Mouse (Mus musculus): Measurements from ENCODE around the gene Zc3hc1. TPM values are rescaled to one million over a fixed set of nuclear protein-coding genes. Genes with fewer than 3 reads are reported as not detected.

Zc3hc1 gene
- polyA plus RNA-seq (2015; fragmentation: Nextera tagmentation; extraction: Ambion mirVana), result 36.0 and 38.9 TPM in 2 replicates

DNA sequence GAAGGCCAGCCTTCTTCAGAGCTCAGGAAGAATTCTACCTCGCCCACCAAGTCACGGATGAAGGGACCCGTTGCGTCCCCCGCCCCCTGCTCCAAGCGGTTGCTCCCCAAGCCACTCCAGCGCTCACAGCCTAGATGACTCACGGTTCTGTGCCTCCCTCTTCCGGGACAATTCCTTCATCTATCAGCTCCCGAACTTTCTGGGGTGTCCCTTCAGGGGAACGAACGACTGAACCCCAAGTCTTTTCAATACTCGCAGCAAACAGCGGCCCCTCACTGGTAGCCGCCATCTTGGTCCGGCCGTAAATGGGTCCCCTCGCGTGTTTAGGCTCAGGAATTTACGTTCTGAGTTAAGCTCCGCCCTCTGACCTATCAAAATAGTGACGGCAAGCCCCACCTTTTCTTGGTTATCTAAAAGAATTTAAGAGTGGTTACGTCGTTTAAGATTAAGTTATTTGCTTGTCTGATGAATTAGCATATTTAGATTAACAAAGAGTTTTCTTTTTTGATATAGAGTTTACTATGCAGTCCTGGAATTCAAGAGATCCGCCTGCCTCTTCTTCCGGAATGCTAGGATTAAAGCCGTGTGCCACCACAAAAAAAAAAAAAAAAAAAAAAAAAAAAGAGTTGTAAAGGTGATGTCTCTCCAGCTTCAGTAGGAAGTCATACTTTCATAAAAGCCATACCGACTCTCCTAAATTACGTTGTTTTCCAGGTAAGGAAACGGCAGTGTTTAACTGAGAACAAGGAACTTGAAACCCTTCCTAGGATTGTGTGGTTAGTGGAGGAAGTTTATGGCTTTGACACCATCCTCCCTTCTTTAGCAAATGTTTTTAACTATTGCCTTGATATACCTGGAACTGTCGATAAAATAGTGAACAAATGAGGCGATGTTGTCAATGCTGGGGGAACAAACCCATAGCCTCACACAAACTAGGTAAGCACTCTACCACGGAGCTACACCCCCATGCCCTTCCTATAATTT, at the start of gene Zc3hc1:
Gene Zc3hc1, minus strand, starts transcription at position 315 of the 984 bp plus-strand sequence.
- Histone ChIP-seq H3K27ac (ENCODE audit: low read length) (peak within 1 kb of the TSS; percentile 52; the same call in 1 of the 2 replicates), H3K4me3 (replicated peaks; ENCODE audit: low read length) (peak within 1 kb of the TSS; percentile 94), H3K27me3 (ENCODE audit: control insufficient read depth, insufficient read depth, low read length) (no peaks in the 10 kb centered on the region), H3K4me2 (ENCODE audit: low read depth, low read length) (peak within 1 kb of the TSS; percentile 58), H3K36me3 (ENCODE audit: control insufficient read depth, insufficient read depth, low read length) (no peaks in the 10 kb centered on the region), H3K4me1 (ENCODE audit: control insufficient read depth, insufficient read depth, low read length) (no peaks in the 10 kb centered on the region), H3K9me3 (replicated peaks; ENCODE audit: control insufficient read depth, low read length) (no peaks in the 10 kb centered on the region), H3K9ac (ENCODE audit: low read length) (peak within 1 kb of the TSS; percentile 87)
- 15% methylated on average over 33 of the region's 33 CpGs for WGBS
- ATAC-seq (ENCODE audit: insufficient read depth, low FRiP score), result peak; percentile 91; the same call in 1 of the 2 replicates

DNA sequence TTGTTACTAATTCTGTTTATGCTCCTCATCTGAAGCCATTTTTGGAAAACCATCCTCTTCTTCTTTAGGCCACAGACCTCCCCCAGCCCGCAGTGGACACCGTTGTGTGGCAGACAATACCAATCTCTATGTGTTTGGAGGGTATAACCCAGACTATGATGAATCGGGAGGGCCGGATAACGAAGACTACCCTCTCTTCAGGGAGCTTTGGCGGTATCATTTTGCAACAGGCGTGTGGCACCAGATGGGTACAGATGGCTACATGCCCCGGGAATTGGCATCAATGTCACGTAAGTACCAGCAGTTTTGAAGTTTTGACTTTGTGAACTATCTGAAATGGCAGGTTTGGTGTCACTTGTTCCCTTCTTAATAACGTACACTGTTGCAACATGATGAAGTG, 48.7 kb upstream of the Zc3hc1 start:
- no peaks in the 10 kb centered on the region for H3K27me3 ChIP-seq (ENCODE audit: control insufficient read depth, insufficient read depth, low read length)
- no peaks in the 10 kb centered on the region for H3K9me3 ChIP-seq (replicated peaks; ENCODE audit: control insufficient read depth, low read length)
- no peak for ATAC-seq (ENCODE audit: insufficient read depth, low FRiP score)
- no peak overlapping the region for H3K4me2 ChIP-seq (ENCODE audit: low read depth, low read length)
- no peak overlapping the region for H3K27ac ChIP-seq (ENCODE audit: low read length)
- no peak overlapping the region for H3K4me3 ChIP-seq (replicated peaks; ENCODE audit: low read length)
- no peaks in the 10 kb centered on the region; the same call in 1 of the 2 replicates for H3K4me1 ChIP-seq (ENCODE audit: control insufficient read depth, insufficient read depth, low read length)
- 94% methylated on average over 10 of the region's 10 CpGs for WGBS
- H3K9ac ChIP-seq (ENCODE audit: low read length), result no peak overlapping the region
- H3K36me3 ChIP-seq (ENCODE audit: control insufficient read depth, insufficient read depth, low read length), result peaks cover 15% of the 10 kb centered on the region; the same call in 1 of the 2 replicates

DNA sequence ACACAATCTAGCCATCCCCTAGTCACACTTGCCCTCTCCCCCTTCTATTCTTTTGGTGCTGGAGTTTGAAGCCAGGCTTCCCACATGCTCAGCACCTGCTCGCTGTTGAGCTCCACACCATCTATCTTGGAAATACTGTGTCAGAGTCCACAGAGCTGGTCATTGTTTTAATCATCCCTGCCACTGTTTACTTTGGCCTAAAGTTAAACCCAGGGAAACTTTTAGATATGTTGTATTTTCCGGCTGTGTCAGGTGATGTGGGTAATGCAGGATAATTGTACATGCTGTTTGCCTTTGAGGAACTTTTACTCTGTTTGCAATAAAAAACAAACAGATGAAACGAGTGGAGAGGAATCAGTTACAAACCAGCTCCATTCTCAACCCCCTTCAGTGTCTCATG, 46.2 kb upstream of the Zc3hc1 start:
- peak overlapping the region; percentile 30; the same call in 1 of the 2 replicates for H3K27ac ChIP-seq (ENCODE audit: low read length)
- H3K9ac ChIP-seq (ENCODE audit: low read length), result no peak overlapping the region
- 31% methylated on average over 3 of the region's 3 CpGs for WGBS
- peaks cover 8% of the 10 kb centered on the region; the same call in 1 of the 2 replicates for H3K36me3 ChIP-seq (ENCODE audit: control insufficient read depth, insufficient read depth, low read length)
- H3K4me1 ChIP-seq (ENCODE audit: control insufficient read depth, insufficient read depth, low read length), result peaks cover 3% of the 10 kb centered on the region
- H3K9me3 ChIP-seq (replicated peaks; ENCODE audit: control insufficient read depth, low read length), result no peaks in the 10 kb centered on the region
- no peak overlapping the region for H3K4me3 ChIP-seq (replicated peaks; ENCODE audit: low read length)
- no peaks in the 10 kb centered on the region for H3K27me3 ChIP-seq (ENCODE audit: control insufficient read depth, insufficient read depth, low read length)
- peak; percentile 47; the same call in 1 of the 2 replicates for ATAC-seq (ENCODE audit: insufficient read depth, low FRiP score)
- H3K4me2 ChIP-seq (ENCODE audit: low read depth, low read length), result no peak overlapping the region

DNA sequence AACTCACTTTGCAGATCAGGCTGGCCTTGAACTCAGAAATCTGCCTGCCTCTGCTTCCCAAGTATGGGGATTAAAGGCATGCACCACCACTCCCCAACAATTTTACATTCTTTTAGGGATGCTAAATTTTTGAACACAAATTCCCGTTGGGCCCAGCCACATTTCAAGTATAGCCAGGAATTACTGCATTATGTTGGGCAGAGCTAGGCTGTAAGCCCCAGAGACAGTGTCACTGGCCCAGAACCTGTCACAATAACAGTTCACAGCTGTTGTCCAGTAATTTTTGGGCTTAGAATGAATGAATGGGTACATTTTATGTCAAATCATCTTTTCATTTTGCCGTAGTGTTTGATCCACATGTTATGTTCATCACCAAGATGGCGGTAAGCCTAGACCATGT, 45.6 kb upstream of the Zc3hc1 start:
- Histone ChIP-seq H3K9ac (ENCODE audit: low read length) (no peak overlapping the region), H3K4me2 (ENCODE audit: low read depth, low read length) (no peak overlapping the region), H3K9me3 (replicated peaks; ENCODE audit: control insufficient read depth, low read length) (no peaks in the 10 kb centered on the region), H3K27me3 (ENCODE audit: control insufficient read depth, insufficient read depth, low read length) (no peaks in the 10 kb centered on the region), H3K36me3 (ENCODE audit: control insufficient read depth, insufficient read depth, low read length) (peaks cover 3% of the 10 kb centered on the region; the same call in 1 of the 2 replicates), H3K27ac (ENCODE audit: low read length) (no peak overlapping the region), H3K4me3 (replicated peaks; ENCODE audit: low read length) (no peak overlapping the region), H3K4me1 (ENCODE audit: control insufficient read depth, insufficient read depth, low read length) (peaks cover 3% of the 10 kb centered on the region)
- 80% methylated on average over 3 of the region's 3 CpGs for WGBS
- ATAC-seq (ENCODE audit: insufficient read depth, low FRiP score), result no peak

DNA sequence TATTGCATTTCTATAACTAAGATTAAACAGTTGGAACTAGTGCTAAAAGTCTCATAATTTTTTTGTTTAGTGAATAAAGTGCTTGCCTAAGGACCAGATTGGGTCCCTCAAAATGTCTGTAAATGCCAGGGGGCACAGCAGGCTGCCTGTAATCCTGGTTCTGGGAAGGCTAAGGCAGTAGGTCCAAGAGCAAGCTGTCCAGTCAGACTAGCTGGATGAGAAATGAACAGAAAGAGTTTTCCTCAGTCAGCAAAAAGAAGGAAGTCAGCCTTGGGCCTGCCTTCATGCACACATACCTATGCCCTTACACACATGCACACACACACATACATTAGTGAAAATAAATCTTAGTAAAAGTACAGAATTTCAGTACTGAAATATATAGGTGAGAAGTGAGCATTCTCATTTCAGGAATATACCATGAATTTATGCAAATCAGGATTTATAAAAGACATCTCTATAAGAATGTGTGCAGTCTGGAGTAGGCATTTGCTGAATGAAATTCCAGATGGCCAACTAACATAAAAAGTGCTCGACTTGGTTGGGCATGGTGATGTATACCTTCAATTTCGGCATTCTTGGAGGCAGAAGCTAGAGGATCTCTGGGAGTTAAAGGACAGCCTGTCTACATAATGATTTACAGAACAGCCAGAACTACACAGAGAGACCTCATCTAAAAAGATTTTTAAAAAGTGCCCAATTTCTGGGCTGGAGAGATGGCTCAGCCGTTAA, 41.8 kb upstream of the Zc3hc1 start:
- H3K27me3 ChIP-seq (ENCODE audit: control insufficient read depth, insufficient read depth, low read length), result no peaks in the 10 kb centered on the region
- no peak overlapping the region for H3K4me3 ChIP-seq (replicated peaks; ENCODE audit: low read length)
- H3K9me3 ChIP-seq (replicated peaks; ENCODE audit: control insufficient read depth, low read length), result no peaks in the 10 kb centered on the region
- peaks cover 3% of the 10 kb centered on the region for H3K4me1 ChIP-seq (ENCODE audit: control insufficient read depth, insufficient read depth, low read length)
- peak; percentile 21; the same call in 1 of the 2 replicates for ATAC-seq (ENCODE audit: insufficient read depth, low FRiP score)
- H3K9ac ChIP-seq (ENCODE audit: low read length), result no peak overlapping the region
- H3K4me2 ChIP-seq (ENCODE audit: low read depth, low read length), result no peak overlapping the region
- H3K27ac ChIP-seq (ENCODE audit: low read length), result peak overlapping the region; percentile 39
- 40% methylated on average over 3 of the region's 3 CpGs for whole genome bisulfite sequencing
- no peaks in the 10 kb centered on the region for H3K36me3 ChIP-seq (ENCODE audit: control insufficient read depth, insufficient read depth, low read length)

DNA sequence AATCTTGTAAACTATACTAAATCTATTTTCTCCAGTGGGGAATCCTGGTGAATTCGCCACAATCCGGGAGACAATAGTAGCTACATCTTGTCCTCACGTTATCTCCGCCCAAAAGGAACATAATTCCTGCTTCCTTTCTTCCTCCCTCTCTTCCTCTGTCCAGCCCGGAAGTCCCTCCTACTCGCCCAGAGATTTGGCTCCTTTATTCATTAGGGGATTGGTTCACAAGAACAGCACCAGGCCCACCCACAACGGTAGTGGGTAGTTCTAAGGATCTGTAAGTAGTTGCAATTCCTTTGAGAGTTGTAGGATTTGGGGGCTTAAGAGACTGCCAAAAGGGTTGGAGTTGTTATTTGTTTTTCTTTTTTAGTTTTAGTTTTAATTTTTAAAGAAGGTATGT, 26.0 kb upstream of the Zc3hc1 start:
- ATAC-seq (ENCODE audit: insufficient read depth, low FRiP score), result no peak
- no peaks in the 10 kb centered on the region; the same call in 1 of the 2 replicates for H3K4me1 ChIP-seq (ENCODE audit: control insufficient read depth, insufficient read depth, low read length)
- H3K9me3 ChIP-seq (replicated peaks; ENCODE audit: control insufficient read depth, low read length), result no peaks in the 10 kb centered on the region
- WGBS, result 86% methylated on average over 7 of the region's 7 CpGs
- no peaks in the 10 kb centered on the region for H3K27me3 ChIP-seq (ENCODE audit: control insufficient read depth, insufficient read depth, low read length)
- H3K27ac ChIP-seq (ENCODE audit: low read length), result no peak overlapping the region
- H3K4me2 ChIP-seq (ENCODE audit: low read depth, low read length), result no peak overlapping the region
- H3K4me3 ChIP-seq (replicated peaks; ENCODE audit: low read length), result no peak overlapping the region
- no peak overlapping the region for H3K9ac ChIP-seq (ENCODE audit: low read length)
- H3K36me3 ChIP-seq (ENCODE audit: control insufficient read depth, insufficient read depth, low read length), result no peaks in the 10 kb centered on the region

DNA sequence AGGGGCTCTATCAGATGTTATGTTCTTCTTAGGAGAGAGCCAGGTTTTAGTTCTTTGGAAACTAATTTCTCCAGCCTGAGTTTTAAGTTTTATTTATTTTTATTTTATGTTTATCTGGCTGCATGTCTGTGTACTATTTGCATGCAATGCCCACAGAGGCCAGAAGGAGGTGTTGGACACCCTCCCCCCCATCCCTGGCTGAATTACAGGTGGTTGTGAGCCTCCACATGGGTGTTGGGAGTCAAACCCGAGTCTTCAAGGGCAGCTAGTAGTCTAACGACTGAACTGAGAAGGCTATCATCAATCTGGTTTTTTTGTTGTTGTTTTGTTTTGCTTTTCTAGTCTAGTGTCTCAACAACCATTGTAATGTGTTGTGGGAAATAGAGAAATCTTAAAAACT, 25.3 kb upstream of the Zc3hc1 start:
- ATAC-seq (ENCODE audit: insufficient read depth, low FRiP score), result no peak
- Histone ChIP-seq H3K4me3 (replicated peaks; ENCODE audit: low read length) (no peak overlapping the region), H3K9ac (ENCODE audit: low read length) (no peak overlapping the region), H3K4me2 (ENCODE audit: low read depth, low read length) (no peak overlapping the region), H3K27me3 (ENCODE audit: control insufficient read depth, insufficient read depth, low read length) (no peaks in the 10 kb centered on the region), H3K9me3 (replicated peaks; ENCODE audit: control insufficient read depth, low read length) (no peaks in the 10 kb centered on the region), H3K4me1 (ENCODE audit: control insufficient read depth, insufficient read depth, low read length) (no peaks in the 10 kb centered on the region; the same call in 1 of the 2 replicates), H3K36me3 (ENCODE audit: control insufficient read depth, insufficient read depth, low read length) (no peaks in the 10 kb centered on the region), H3K27ac (ENCODE audit: low read length) (no peak overlapping the region)
- 88% methylated on average over 2 of the region's 2 CpGs for WGBS

DNA sequence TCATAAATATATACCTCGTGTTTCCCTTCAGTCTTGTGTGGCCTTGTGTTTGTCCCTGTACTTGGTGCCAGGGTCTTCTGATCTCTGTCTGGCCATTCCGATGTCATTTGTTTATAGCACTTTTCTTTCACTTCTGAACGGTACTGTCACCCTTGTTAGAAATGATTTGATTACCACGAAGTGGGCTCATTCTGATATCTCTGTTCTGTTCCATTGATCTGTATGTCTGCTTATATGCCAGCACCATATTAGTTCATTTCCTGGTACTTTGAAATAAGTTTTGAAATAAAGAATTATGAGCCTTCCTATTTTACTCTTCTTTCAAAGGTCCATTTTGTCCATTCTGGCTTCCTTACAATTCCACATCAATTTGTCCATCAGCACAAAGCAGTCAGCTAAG, 20.5 kb upstream of the Zc3hc1 start:
- WGBS, result 76% methylated on average over 4 of the region's 4 CpGs

More for the DNA sequence above, 20.5 kb upstream of the Zc3hc1 start:
- H3K9ac ChIP-seq (ENCODE audit: low read length), result no peak overlapping the region
- no peaks in the 10 kb centered on the region for H3K27me3 ChIP-seq (ENCODE audit: control insufficient read depth, insufficient read depth, low read length)
- no peaks in the 10 kb centered on the region for H3K9me3 ChIP-seq (replicated peaks; ENCODE audit: control insufficient read depth, low read length)
- H3K4me1 ChIP-seq (ENCODE audit: control insufficient read depth, insufficient read depth, low read length), result peaks cover 4% of the 10 kb centered on the region; the same call in 1 of the 2 replicates
- H3K4me3 ChIP-seq (replicated peaks; ENCODE audit: low read length), result no peak overlapping the region
- H3K4me2 ChIP-seq (ENCODE audit: low read depth, low read length), result no peak overlapping the region
- no peak overlapping the region for H3K27ac ChIP-seq (ENCODE audit: low read length)
- no peak for ATAC-seq (ENCODE audit: insufficient read depth, low FRiP score)
- H3K36me3 ChIP-seq (ENCODE audit: control insufficient read depth, insufficient read depth, low read length), result no peaks in the 10 kb centered on the region
